In the genomic region with DNA sequence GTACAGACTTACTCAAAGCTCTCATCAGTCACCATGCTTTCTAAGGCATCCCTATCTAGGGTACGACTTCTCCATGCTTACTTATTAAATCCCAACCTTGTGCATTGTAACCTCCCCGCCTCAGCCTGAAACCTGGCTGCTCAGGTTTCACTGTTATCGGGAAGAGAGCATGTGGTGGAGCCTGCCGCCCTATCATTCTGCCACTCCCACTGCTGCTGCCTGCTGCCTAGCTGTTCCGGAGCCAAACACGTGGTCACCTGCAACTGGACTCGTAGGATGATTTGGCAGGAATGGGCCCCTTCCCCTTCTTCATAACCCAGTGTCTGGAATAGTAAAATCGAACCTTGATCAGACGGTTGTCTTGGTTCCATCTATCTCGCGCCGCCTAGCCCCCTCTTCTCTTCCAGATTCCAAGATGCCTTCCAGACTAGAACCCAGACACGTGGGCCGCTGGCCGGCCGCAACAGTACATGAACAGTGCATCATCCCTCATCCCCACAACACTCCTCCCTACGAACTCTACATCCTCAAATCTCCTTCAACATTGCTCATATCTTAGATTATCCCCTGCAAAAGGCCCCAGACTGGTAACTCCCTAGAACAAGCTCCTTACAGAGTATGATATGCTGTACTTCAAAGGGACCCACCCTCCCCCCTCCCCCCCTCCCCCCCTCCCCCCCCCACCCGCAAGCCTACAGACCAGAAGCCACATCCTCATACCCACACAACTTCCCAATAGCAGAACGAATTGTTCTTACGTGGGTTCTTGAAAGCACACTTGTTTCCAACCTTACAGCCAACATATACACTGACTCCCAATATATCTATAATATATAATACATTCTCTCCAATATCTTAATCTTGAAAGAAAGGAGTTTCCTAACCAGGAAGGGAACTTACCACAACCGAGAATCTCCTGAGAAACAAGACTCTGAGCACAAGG, we compare ENCODE assay signal across 20 mouse cellular contexts. TPM values are rescaled to one million over a fixed set of nuclear protein-coding genes. Genes with fewer than 3 reads are reported as not detected.
DNase-seq lines count a peak whose midpoint lies in the region; ATAC-seq and TF ChIP-seq lines count a peak whose summit lies in the region.
"Had no signal": no experiment of that assay in that cellular context is flagged by ENCODE, and none has a peak within 500 bp of the region (broad histone marks: within the 10 kb centered on the region; RNA-seq: fewer than 3 reads in every experiment).

No protein-coding gene starts in this region.

- no peaks in the 10 kb centered on the region for H3K9me3 ChIP-seq in ES-Bruce4 (replicated peaks; ENCODE audit: control insufficient read depth, insufficient read depth, low read length, poor library complexity, severe bottlenecking)
- H3K9me3 ChIP-seq in liver, embryonic 12.5 days (replicated peaks): no peaks in the 10 kb centered on the region
- H3K9me3 ChIP-seq in midbrain, postnatal 0 days (ENCODE audit: low read length): no peaks in the 10 kb centered on the region
- no peaks in the 10 kb centered on the region for H3K9me3 ChIP-seq in midbrain, embryonic 16.5 days (replicated peaks; ENCODE audit: control insufficient read depth, low read length, poor library complexity, severe bottlenecking)
- H3K9me3 ChIP-seq: embryonic facial prominence, embryonic 13.5 days; heart, embryonic 13.5 days; neural tube, embryonic 15.5 days had no signal

- TF ChIP-seq CTCF in ES-Bruce4 (IDR thresholded peaks at IDR 0.05; ENCODE audit: low read depth, low read length): no peak
- TF ChIP-seq CTCF in small intestine, adult 2 months (IDR thresholded peaks at IDR 0.05; ENCODE audit: extremely low read depth, insufficient read length, insufficient replicate concordance, low read depth, low read length): no peak
- no peak for TF ChIP-seq CTCF in midbrain, postnatal 0 days (IDR thresholded peaks at IDR 0.05)

- peaks cover 8% of the 10 kb centered on the region for H3K4me1 ChIP-seq in ES-Bruce4 (ENCODE audit: control insufficient read depth, insufficient read depth, low read length)
- H3K4me1 ChIP-seq in liver, embryonic 12.5 days: peaks cover 46% of the 10 kb centered on the region
- peaks cover 5% of the 10 kb centered on the region; the same call in 1 of the 2 replicates for H3K4me1 ChIP-seq in small intestine, adult 2 months (ENCODE audit: control insufficient read depth, insufficient read depth, insufficient read length, low read length)
- H3K4me1 ChIP-seq in midbrain, postnatal 0 days (ENCODE audit: insufficient read depth, low read length): no peaks in the 10 kb centered on the region
- H3K4me1 ChIP-seq in midbrain, embryonic 16.5 days (ENCODE audit: control insufficient read depth, insufficient read depth, low read length): no peaks in the 10 kb centered on the region

- peak overlapping the region; percentile 42 for H3K4me2 ChIP-seq in liver, embryonic 12.5 days
- no peak overlapping the region for H3K4me2 ChIP-seq in midbrain, postnatal 0 days (ENCODE audit: low read depth, low read length, poor library complexity, severe bottlenecking)
- no peak overlapping the region for H3K4me2 ChIP-seq in midbrain, embryonic 16.5 days (ENCODE audit: low read length)
- H3K4me2 ChIP-seq: embryonic facial prominence, embryonic 13.5 days; heart, embryonic 13.5 days; neural tube, embryonic 15.5 days had no signal

- no peak overlapping the region for H3K27ac ChIP-seq in ES-Bruce4 (ENCODE audit: insufficient read depth, low read length)
- no peak overlapping the region for H3K27ac ChIP-seq in liver, embryonic 12.5 days
- H3K27ac ChIP-seq in small intestine, adult 2 months (ENCODE audit: insufficient read depth, low read depth, low read length): peak overlapping the region; percentile 69
- no peak overlapping the region for H3K27ac ChIP-seq in midbrain, postnatal 0 days (ENCODE audit: low read depth, low read length)
- H3K27ac ChIP-seq in midbrain, embryonic 16.5 days (ENCODE audit: low read length): no peak overlapping the region
- H3K27ac ChIP-seq: embryonic facial prominence, embryonic 13.5 days; heart, embryonic 13.5 days; neural tube, embryonic 15.5 days had no signal

- no peak overlapping the region for H3K4me3 ChIP-seq in ES-Bruce4 (ENCODE audit: low read depth, low read length)
- no peak overlapping the region for H3K4me3 ChIP-seq in liver, embryonic 12.5 days
- H3K4me3 ChIP-seq in small intestine, adult 2 months (ENCODE audit: low read depth, low read length): no peak overlapping the region
- H3K4me3 ChIP-seq in midbrain, postnatal 0 days (ENCODE audit: low read depth, low read length): no peak overlapping the region
- H3K4me3 ChIP-seq in midbrain, embryonic 16.5 days (ENCODE audit: low read depth, low read length): no peak overlapping the region
- H3K4me3 ChIP-seq: embryonic facial prominence, embryonic 13.5 days; heart, embryonic 13.5 days; neural tube, embryonic 15.5 days had no signal

- 0 out of 2 replicates have a peak overlapping the region, but pooled peaks have one; percentile 13 for H3K9ac ChIP-seq in ES-Bruce4 (ENCODE audit: low read depth, poor library complexity, severe bottlenecking)
- H3K9ac ChIP-seq in liver, embryonic 12.5 days: no peak overlapping the region
- H3K9ac ChIP-seq in midbrain, postnatal 0 days (replicated peaks; ENCODE audit: low read length, poor library complexity, severe bottlenecking): no peak overlapping the region
- no peak overlapping the region for H3K9ac ChIP-seq in midbrain, embryonic 16.5 days (ENCODE audit: low read depth, low read length)
- H3K9ac ChIP-seq: embryonic facial prominence, embryonic 13.5 days; heart, embryonic 13.5 days; neural tube, embryonic 15.5 days had no signal

- no peak for DNase-seq in right cerebral cortex, postnatal 36 days (ENCODE audit: low spot score in 2 of 2)
- no peak for DNase-seq in midbrain, postnatal 0 days (ENCODE audit: low spot score)
- DNase-seq: adrenal gland, postnatal 36 days; cerebellum, postnatal 14 days; lung, postnatal 36 days; thymus, adult 2 months had no signal

- TF ChIP-seq EP300 in ES-Bruce4 (IDR thresholded peaks at IDR 0.05; ENCODE audit: insufficient read depth, low read depth, low read length): 0 out of 2 replicates have a peak, but pooled peaks have one; percentile 18

- no peaks in the 10 kb centered on the region for H3K27me3 ChIP-seq in ES-Bruce4 (ENCODE audit: control insufficient read depth, insufficient read depth, low read length, poor library complexity, severe bottlenecking)
- 0 out of 2 replicates have a peak, but pooled peaks cover 5% of the 10 kb centered on the region for H3K27me3 ChIP-seq in liver, embryonic 12.5 days (replicated peaks)
- no peaks in the 10 kb centered on the region for H3K27me3 ChIP-seq in small intestine, adult 2 months (ENCODE audit: control insufficient read depth, insufficient read depth, low read length)
- no peaks in the 10 kb centered on the region for H3K27me3 ChIP-seq in midbrain, postnatal 0 days (ENCODE audit: insufficient read depth, low read length)
- H3K27me3 ChIP-seq in midbrain, embryonic 16.5 days (ENCODE audit: control insufficient read depth, insufficient read depth, low read depth, low read length): no peaks in the 10 kb centered on the region
- H3K27me3 ChIP-seq: embryonic facial prominence, embryonic 13.5 days; heart, embryonic 13.5 days; neural tube, embryonic 15.5 days had no signal

- no peak for TF ChIP-seq POLR2A in ES-Bruce4 (IDR thresholded peaks at IDR 0.05; ENCODE audit: insufficient read depth, low read length)
- TF ChIP-seq POLR2A in small intestine, adult 2 months (IDR thresholded peaks at IDR 0.05; ENCODE audit: low read depth, low read length): no peak

- peak; percentile 20 for ATAC-seq in common myeloid progenitor, adult 5-6 weeks (replicated peaks; ENCODE audit: low read depth, poor library complexity, severe bottlenecking)
- ATAC-seq in liver, embryonic 12.5 days: peak; percentile 65
- ATAC-seq in midbrain, postnatal 0 days (ENCODE audit: low FRiP score): no peak
- ATAC-seq in midbrain, embryonic 16.5 days: no peak

- no peaks in the 10 kb centered on the region for H3K36me3 ChIP-seq in ES-Bruce4 (ENCODE audit: control insufficient read depth, insufficient read depth, low read length, poor library complexity, severe bottlenecking)
- H3K36me3 ChIP-seq in liver, embryonic 12.5 days: no peaks in the 10 kb centered on the region
- H3K36me3 ChIP-seq in small intestine, adult 2 months (ENCODE audit: control insufficient read depth, insufficient read depth, low read length): no peaks in the 10 kb centered on the region
- no peaks in the 10 kb centered on the region for H3K36me3 ChIP-seq in midbrain, postnatal 0 days (ENCODE audit: insufficient read depth, low read length)
- H3K36me3 ChIP-seq in midbrain, embryonic 16.5 days (ENCODE audit: control insufficient read depth, insufficient read depth, low read length): no peaks in the 10 kb centered on the region
- H3K36me3 ChIP-seq: embryonic facial prominence, embryonic 13.5 days; heart, embryonic 13.5 days; neural tube, embryonic 15.5 days had no signal

- WGBS in liver, embryonic 12.5 days (ENCODE audit: insufficient replicate concordance): 43% methylated on average over 20 of the region's 21 CpGs
- 23% methylated on average over 20 of the region's 21 CpGs for whole genome bisulfite sequencing in small intestine, adult 2 months
- 85% methylated on average over 20 of the region's 21 CpGs for WGBS in midbrain, postnatal 0 days
- WGBS in midbrain, embryonic 16.5 days: 88% methylated on average over 20 of the region's 21 CpGs

RNA-seq across cellular contexts. Expression of gene Gm17387, which starts 9.4 kb away (rescaled TPM):
- polyA plus RNA-seq in ES-Bruce4 (2011; ENCODE audit: insufficient read depth, insufficient read length, low read depth, missing spikeins): not detected in 2 replicates
- not detected in 2 replicates for total RNA-seq in common myeloid progenitor, adult 5-6 weeks (2017)
- not detected in 2 replicates for polyA plus RNA-seq in liver, embryonic 12.5 days (2016; fragmentation: Nextera tagmentation; extraction: Ambion mirVana)
- polyA plus RNA-seq in small intestine, adult 2 months (2012; rRNA removed): not detected in 2 replicates
- not detected in 2 replicates for total RNA-seq in midbrain, postnatal 0 days (2014; rRNA removed)
- not detected in 2 replicates for polyA plus RNA-seq in midbrain, postnatal 0 days (2015; fragmentation: Nextera tagmentation; extraction: Ambion mirVana)
- polyA plus RNA-seq in midbrain, embryonic 16.5 days (2015; fragmentation: Nextera tagmentation; extraction: Ambion mirVana): not detected in 2 replicates
- total RNA-seq: adrenal gland, postnatal 36 days; gastrocnemius, adult 18-20 months; left cerebral cortex, postnatal 14 days; liver, adult 2 months had no signal
- polyA plus RNA-seq: embryonic facial prominence, embryonic 13.5 days; forebrain, embryonic 11.5 days; heart, embryonic 13.5 days; hindbrain, embryonic 11.5 days; kidney, embryonic 14.5 days; liver, adult 2 months; neural tube, embryonic 15.5 days; thymus, adult 2 months had no signal

RNA-seq across cellular contexts. Expression of gene Ifitm6, which starts 20.6 kb away (rescaled TPM):
- polyA plus RNA-seq in ES-Bruce4 (2011; ENCODE audit: insufficient read depth, insufficient read length, low read depth, missing spikeins): not detected in 2 replicates
- total RNA-seq in common myeloid progenitor, adult 5-6 weeks (2017): 8.2 TPM in 1 of 2 replicates, not detected in the other
- polyA plus RNA-seq in liver, embryonic 12.5 days (2016; fragmentation: Nextera tagmentation; extraction: Ambion mirVana): 1.4 and 2.7 TPM in 2 replicates
- polyA plus RNA-seq in small intestine, adult 2 months (2012; rRNA removed): 2.5 and 3.1 TPM in 2 replicates
- 0.99 and 1.1 TPM in 2 replicates for total RNA-seq in midbrain, postnatal 0 days (2014; rRNA removed)
- polyA plus RNA-seq in midbrain, postnatal 0 days (2015; fragmentation: Nextera tagmentation; extraction: Ambion mirVana): 0.81 and 0.83 TPM in 2 replicates
- polyA plus RNA-seq in midbrain, embryonic 16.5 days (2015; fragmentation: Nextera tagmentation; extraction: Ambion mirVana): 0.69 and 0.91 TPM in 2 replicates
- total RNA-seq: gastrocnemius, adult 18-20 months; left cerebral cortex, postnatal 14 days had no signal
- polyA plus RNA-seq: forebrain, embryonic 11.5 days; hindbrain, embryonic 11.5 days had no signal

RNA-seq across cellular contexts. Expression of gene B4galnt4, which starts 22.5 kb away (rescaled TPM):
- polyA plus RNA-seq in ES-Bruce4 (2011; ENCODE audit: insufficient read depth, insufficient read length, low read depth, missing spikeins): 18.3 and 22.2 TPM in 2 replicates
- 0.19 and 0.82 TPM in 2 replicates for total RNA-seq in common myeloid progenitor, adult 5-6 weeks (2017)
- 1.9 and 2.3 TPM in 2 replicates for polyA plus RNA-seq in liver, embryonic 12.5 days (2016; fragmentation: Nextera tagmentation; extraction: Ambion mirVana)
- 5.4 and 15.8 TPM in 2 replicates for polyA plus RNA-seq in small intestine, adult 2 months (2012; rRNA removed)
- 133 and 146 TPM in 2 replicates for total RNA-seq in midbrain, postnatal 0 days (2014; rRNA removed)
- 52.1 and 53.9 TPM in 2 replicates for polyA plus RNA-seq in midbrain, postnatal 0 days (2015; fragmentation: Nextera tagmentation; extraction: Ambion mirVana)
- 59.5 and 65.7 TPM in 2 replicates for polyA plus RNA-seq in midbrain, embryonic 16.5 days (2015; fragmentation: Nextera tagmentation; extraction: Ambion mirVana)
- total RNA-seq: gastrocnemius, adult 18-20 months had no signal

RNA-seq across cellular contexts. Expression of gene Ifitm3, which starts 27.8 kb away (rescaled TPM):
- polyA plus RNA-seq in ES-Bruce4 (2011; ENCODE audit: insufficient read depth, insufficient read length, low read depth, missing spikeins): 410 and 433 TPM in 2 replicates
- 143 and 146 TPM in 2 replicates for total RNA-seq in common myeloid progenitor, adult 5-6 weeks (2017)
- 35.7 TPM in 2 replicates for polyA plus RNA-seq in liver, embryonic 12.5 days (2016; fragmentation: Nextera tagmentation; extraction: Ambion mirVana)
- 101 and 147 TPM in 2 replicates for polyA plus RNA-seq in small intestine, adult 2 months (2012; rRNA removed)
- total RNA-seq in midbrain, postnatal 0 days (2014; rRNA removed): 22.5 and 39.3 TPM in 2 replicates
- polyA plus RNA-seq in midbrain, postnatal 0 days (2015; fragmentation: Nextera tagmentation; extraction: Ambion mirVana): 67.8 and 80.5 TPM in 2 replicates
- polyA plus RNA-seq in midbrain, embryonic 16.5 days (2015; fragmentation: Nextera tagmentation; extraction: Ambion mirVana): 28.2 and 37.3 TPM in 2 replicates

RNA-seq across cellular contexts. Expression of gene Pkp3, which starts 39.7 kb away (rescaled TPM):
- 19.6 and 22.0 TPM in 2 replicates for polyA plus RNA-seq in ES-Bruce4 (2011; ENCODE audit: insufficient read depth, insufficient read length, low read depth, missing spikeins)
- 0.19 and 3.4 TPM in 2 replicates for total RNA-seq in common myeloid progenitor, adult 5-6 weeks (2017)
- 0.71 and 1.1 TPM in 2 replicates for polyA plus RNA-seq in liver, embryonic 12.5 days (2016; fragmentation: Nextera tagmentation; extraction: Ambion mirVana)
- 87.5 and 236 TPM in 2 replicates for polyA plus RNA-seq in small intestine, adult 2 months (2012; rRNA removed)
- 0.49 TPM in 1 of 2 replicates, not detected in the other for total RNA-seq in midbrain, postnatal 0 days (2014; rRNA removed)
- polyA plus RNA-seq in midbrain, postnatal 0 days (2015; fragmentation: Nextera tagmentation; extraction: Ambion mirVana): not detected in 2 replicates
- polyA plus RNA-seq in midbrain, embryonic 16.5 days (2015; fragmentation: Nextera tagmentation; extraction: Ambion mirVana): 0.06 TPM in 1 of 2 replicates, not detected in the other
- total RNA-seq: gastrocnemius, adult 18-20 months had no signal

Comparison
In these comparisons a context has a peak if more than half of its experiments do, and no peak if none do; other contexts are left out.
1. ATAC-seq: peak in common myeloid progenitor, adult 5-6 weeks (single experiment) and liver, embryonic 12.5 days (single experiment); none in midbrain, postnatal 0 days (single experiment) and midbrain, embryonic 16.5 days (single experiment).